Mouse (Mus musculus): ENCODE results near the gene Ccr1l1. TPM values are rescaled to one million over a fixed set of nuclear protein-coding genes. Genes with fewer than 3 reads are reported as not detected.
"Not testable (repeated sequence)": the region's sequence is repeated elsewhere in the genome, so short reads cannot be mapped to it uniquely, and the experiment has no call there.

Ccr1l1 gene
- polyA plus RNA-seq, 1 experiment from 2014 or later = not detected

DNA sequence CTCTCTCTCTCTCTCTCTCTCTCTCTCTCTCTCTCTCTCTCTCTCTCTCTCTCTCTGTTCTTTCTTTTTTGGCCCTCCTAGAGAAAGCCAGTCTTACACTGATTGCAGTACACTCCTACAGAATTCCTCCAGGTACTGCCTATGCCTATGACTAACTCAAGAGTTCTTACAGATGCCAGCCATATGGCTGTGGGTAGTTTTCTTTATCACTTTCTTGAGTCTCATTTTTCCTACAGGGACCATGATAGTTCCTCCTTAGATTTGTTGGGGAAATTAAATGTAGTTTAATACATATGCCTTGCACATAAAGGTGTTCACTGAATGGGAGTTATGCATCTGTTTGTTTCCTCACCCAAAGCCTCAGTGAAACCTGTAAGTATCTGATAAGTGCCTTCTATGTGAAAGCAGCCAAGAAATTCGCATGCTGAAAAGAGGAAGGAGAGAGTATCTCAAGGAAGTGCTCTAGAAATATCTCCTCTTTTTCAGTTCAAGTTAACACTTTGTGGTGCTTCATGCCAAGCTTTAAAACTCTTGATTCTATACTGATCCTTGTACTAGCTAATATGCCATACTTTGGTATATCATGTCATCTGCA lies 13.2 kb upstream of the Ccr1l1 start:
- no peak for ATAC-seq (ENCODE audit: insufficient number of reproducible peaks, insufficient read depth, low FRiP score, low read depth)
- H3K4me2 ChIP-seq (replicated peaks; ENCODE audit: low read depth, low read length) = no peak overlapping the region
- H3K4me1 ChIP-seq (ENCODE audit: control insufficient read depth, insufficient read depth, low read length) = no peaks in the 10 kb centered on the region
- H3K27me3 ChIP-seq (ENCODE audit: control insufficient read depth, insufficient read depth, low read length) = no peaks in the 10 kb centered on the region
- H3K4me3 ChIP-seq (ENCODE audit: low read depth, low read length) = no peak overlapping the region
- no peak overlapping the region for H3K27ac ChIP-seq (ENCODE audit: low read length)
- H3K36me3 ChIP-seq (ENCODE audit: control insufficient read depth, insufficient read depth, low read length) = no peaks in the 10 kb centered on the region
- no peaks in the 10 kb centered on the region for H3K9me3 ChIP-seq (ENCODE audit: control insufficient read depth, low read depth, low read length)
- 58% methylated on average over 1 of the region's 1 CpGs for WGBS
- H3K9ac ChIP-seq (replicated peaks; ENCODE audit: low read depth, low read length) = no peak overlapping the region

DNA sequence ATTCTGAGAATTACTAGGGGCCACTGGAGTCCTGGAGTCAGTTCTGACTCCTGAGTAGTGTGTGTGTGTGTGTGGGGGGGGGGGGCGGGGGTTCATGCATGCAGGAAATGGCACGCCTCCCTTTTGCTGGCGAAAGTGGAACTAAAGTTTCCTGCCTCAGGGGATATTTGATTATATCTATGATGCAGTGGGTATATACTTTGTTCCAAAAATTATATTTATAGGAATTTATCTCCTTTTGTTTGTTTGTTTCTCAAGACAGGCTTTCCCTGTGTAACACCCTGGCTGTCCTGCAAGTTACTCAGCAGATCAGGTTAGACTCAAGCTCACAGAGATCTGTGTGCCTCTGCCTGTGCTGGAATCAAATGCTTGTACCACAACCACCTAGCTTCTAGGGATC lies 11.5 kb upstream of the Ccr1l1 start:
- no peak for ATAC-seq (ENCODE audit: insufficient number of reproducible peaks, insufficient read depth, low FRiP score, low read depth)

DNA sequence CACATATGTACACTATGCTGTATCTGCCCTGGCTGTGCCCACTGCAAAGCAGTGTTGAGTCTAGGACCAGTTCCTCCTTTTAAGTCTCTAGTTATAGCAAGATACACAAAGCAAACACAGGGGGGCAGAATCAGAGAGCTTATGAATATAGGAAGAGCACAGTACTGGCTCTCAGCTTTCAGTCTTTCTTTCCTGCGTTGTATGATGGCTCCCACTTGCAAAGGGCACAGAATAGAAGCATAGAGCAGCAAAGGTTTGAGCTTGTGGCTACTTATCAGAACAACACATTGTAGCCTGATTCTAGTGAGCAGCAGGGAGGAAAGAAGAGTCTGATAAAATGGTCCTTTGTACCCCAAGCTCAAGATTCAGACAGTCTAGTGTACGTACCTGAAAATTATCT lies 8.0 kb upstream of the Ccr1l1 start:
- no peak overlapping the region for H3K4me3 ChIP-seq (ENCODE audit: low read depth, low read length)
- ATAC-seq (ENCODE audit: insufficient number of reproducible peaks, insufficient read depth, low FRiP score, low read depth) = no peak
- no peaks in the 10 kb centered on the region for H3K27me3 ChIP-seq (ENCODE audit: control insufficient read depth, insufficient read depth, low read length)
- no peaks in the 10 kb centered on the region for H3K4me1 ChIP-seq (ENCODE audit: control insufficient read depth, insufficient read depth, low read length)
- H3K9me3 ChIP-seq (ENCODE audit: control insufficient read depth, low read depth, low read length) = no peaks in the 10 kb centered on the region
- no peak overlapping the region for H3K27ac ChIP-seq (ENCODE audit: low read length)
- 68% methylated on average over 2 of the region's 2 CpGs for WGBS
- no peaks in the 10 kb centered on the region for H3K36me3 ChIP-seq (ENCODE audit: control insufficient read depth, insufficient read depth, low read length)
- no peak overlapping the region for H3K9ac ChIP-seq (replicated peaks; ENCODE audit: low read depth, low read length)
- H3K4me2 ChIP-seq (replicated peaks; ENCODE audit: low read depth, low read length) = no peak overlapping the region

More for the DNA sequence above, 11.5 kb upstream of the Ccr1l1 start:
- no peaks in the 10 kb centered on the region for H3K36me3 ChIP-seq (ENCODE audit: control insufficient read depth, insufficient read depth, low read length)
- no peaks in the 10 kb centered on the region for H3K27me3 ChIP-seq (ENCODE audit: control insufficient read depth, insufficient read depth, low read length)
- no peak overlapping the region for H3K27ac ChIP-seq (ENCODE audit: low read length)
- H3K4me1 ChIP-seq (ENCODE audit: control insufficient read depth, insufficient read depth, low read length) = no peaks in the 10 kb centered on the region
- no peak overlapping the region for H3K4me3 ChIP-seq (ENCODE audit: low read depth, low read length)
- no peak overlapping the region for H3K4me2 ChIP-seq (replicated peaks; ENCODE audit: low read depth, low read length)
- 71% methylated on average over 3 of the region's 3 CpGs for WGBS
- H3K9me3 ChIP-seq (ENCODE audit: control insufficient read depth, low read depth, low read length) = no peaks in the 10 kb centered on the region
- H3K9ac ChIP-seq (replicated peaks; ENCODE audit: low read depth, low read length) = no peak overlapping the region

DNA sequence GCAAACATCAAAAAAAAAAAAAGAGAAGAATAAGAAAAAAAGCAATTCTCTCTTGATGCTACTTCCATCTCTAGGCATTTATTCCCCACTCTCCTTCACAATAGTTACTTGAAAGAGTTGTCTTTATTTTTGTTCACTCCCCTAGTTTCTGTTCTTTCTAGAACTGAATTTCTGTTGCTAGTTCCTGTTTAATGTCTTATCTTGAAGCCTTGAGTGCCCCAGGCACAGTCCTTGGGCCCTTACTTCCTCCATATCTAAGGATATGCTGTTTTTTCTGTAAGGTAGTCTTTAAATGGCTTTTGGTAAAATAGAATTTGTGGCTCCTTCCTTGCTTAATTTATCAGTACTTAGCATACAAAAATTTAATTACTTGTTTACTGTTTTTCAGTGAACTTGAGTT lies 6.7 kb upstream of the Ccr1l1 start:
- Histone ChIP-seq H3K4me2 (replicated peaks; ENCODE audit: low read depth, low read length) (no peak overlapping the region), H3K4me1 (ENCODE audit: control insufficient read depth, insufficient read depth, low read length) (no peaks in the 10 kb centered on the region), H3K36me3 (ENCODE audit: control insufficient read depth, insufficient read depth, low read length) (no peaks in the 10 kb centered on the region), H3K9me3 (ENCODE audit: control insufficient read depth, low read depth, low read length) (no peaks in the 10 kb centered on the region), H3K4me3 (ENCODE audit: low read depth, low read length) (no peak overlapping the region), H3K27me3 (ENCODE audit: control insufficient read depth, insufficient read depth, low read length) (no peaks in the 10 kb centered on the region), H3K9ac (replicated peaks; ENCODE audit: low read depth, low read length) (no peak overlapping the region), H3K27ac (ENCODE audit: low read length) (no peak overlapping the region)
- no peak for ATAC-seq (ENCODE audit: insufficient number of reproducible peaks, insufficient read depth, low FRiP score, low read depth)

DNA sequence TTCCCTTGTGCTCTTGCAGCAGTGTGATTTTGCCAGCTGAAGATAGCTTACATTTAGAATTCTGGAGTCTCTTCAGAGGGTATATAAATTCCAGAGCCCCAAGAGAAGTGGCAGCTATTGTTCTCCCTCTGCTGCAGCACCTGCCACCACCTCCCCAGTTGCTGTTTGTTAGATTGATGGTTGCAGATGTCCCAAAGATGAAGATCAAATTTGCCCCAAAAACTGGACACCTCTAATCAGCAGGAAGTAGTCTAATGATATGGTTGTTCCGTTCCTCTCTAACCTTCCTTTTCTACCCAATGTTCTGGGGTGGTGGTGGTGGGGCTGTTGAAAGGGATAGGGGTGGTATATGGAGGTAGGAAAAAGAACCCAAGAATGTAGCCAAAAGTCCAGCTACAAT lies 4.5 kb upstream of the Ccr1l1 start:
- H3K4me1 ChIP-seq (ENCODE audit: control insufficient read depth, insufficient read depth, low read length) = no peaks in the 10 kb centered on the region
- no peaks in the 10 kb centered on the region for H3K36me3 ChIP-seq (ENCODE audit: control insufficient read depth, insufficient read depth, low read length)
- H3K9ac ChIP-seq (replicated peaks; ENCODE audit: low read depth, low read length) = no peak overlapping the region
- H3K9me3 ChIP-seq (ENCODE audit: control insufficient read depth, low read depth, low read length) = no peaks in the 10 kb centered on the region
- ATAC-seq (ENCODE audit: insufficient number of reproducible peaks, insufficient read depth, low FRiP score, low read depth) = no peak
- no peak overlapping the region for H3K4me2 ChIP-seq (replicated peaks; ENCODE audit: low read depth, low read length)
- 74% methylated on average over 1 of the region's 1 CpGs for WGBS
- no peaks in the 10 kb centered on the region for H3K27me3 ChIP-seq (ENCODE audit: control insufficient read depth, insufficient read depth, low read length)
- no peak overlapping the region for H3K4me3 ChIP-seq (ENCODE audit: low read depth, low read length)
- no peak overlapping the region for H3K27ac ChIP-seq (ENCODE audit: low read length)

DNA sequence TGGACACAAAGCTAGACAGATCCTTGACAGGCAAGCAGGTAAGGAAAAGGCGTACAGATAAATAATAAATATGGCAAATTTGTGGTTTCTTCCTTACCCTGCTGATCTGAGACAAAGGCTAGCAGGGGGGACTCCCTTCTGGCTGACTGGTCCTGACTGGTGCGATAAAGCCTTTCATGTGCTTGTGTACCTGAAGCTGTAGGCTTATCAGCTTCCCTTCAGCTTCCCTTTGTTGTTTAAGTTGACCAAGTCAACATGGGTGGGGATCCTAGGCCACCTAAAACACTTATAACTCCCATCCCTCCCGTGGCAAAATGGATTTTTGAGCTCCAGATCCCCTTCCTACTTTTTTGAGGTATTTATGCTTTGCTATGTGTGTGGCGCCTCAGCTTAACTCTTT lies 3.7 kb upstream of the Ccr1l1 start:
- H3K4me3 ChIP-seq (ENCODE audit: low read depth, low read length) = no peak overlapping the region
- no peak overlapping the region for H3K27ac ChIP-seq (ENCODE audit: low read length)
- H3K9me3 ChIP-seq (ENCODE audit: control insufficient read depth, low read depth, low read length) = no peaks in the 10 kb centered on the region
- no peaks in the 10 kb centered on the region for H3K4me1 ChIP-seq (ENCODE audit: control insufficient read depth, insufficient read depth, low read length)
- WGBS = 61% methylated on average over 4 of the region's 4 CpGs
- no peak overlapping the region for H3K4me2 ChIP-seq (replicated peaks; ENCODE audit: low read depth, low read length)
- ATAC-seq (ENCODE audit: insufficient number of reproducible peaks, insufficient read depth, low FRiP score, low read depth) = peak; percentile 56; the same call in 1 of the 2 replicates
- H3K27me3 ChIP-seq (ENCODE audit: control insufficient read depth, insufficient read depth, low read length) = no peaks in the 10 kb centered on the region
- H3K36me3 ChIP-seq (ENCODE audit: control insufficient read depth, insufficient read depth, low read length) = no peaks in the 10 kb centered on the region
- H3K9ac ChIP-seq (replicated peaks; ENCODE audit: low read depth, low read length) = no peak overlapping the region

DNA sequence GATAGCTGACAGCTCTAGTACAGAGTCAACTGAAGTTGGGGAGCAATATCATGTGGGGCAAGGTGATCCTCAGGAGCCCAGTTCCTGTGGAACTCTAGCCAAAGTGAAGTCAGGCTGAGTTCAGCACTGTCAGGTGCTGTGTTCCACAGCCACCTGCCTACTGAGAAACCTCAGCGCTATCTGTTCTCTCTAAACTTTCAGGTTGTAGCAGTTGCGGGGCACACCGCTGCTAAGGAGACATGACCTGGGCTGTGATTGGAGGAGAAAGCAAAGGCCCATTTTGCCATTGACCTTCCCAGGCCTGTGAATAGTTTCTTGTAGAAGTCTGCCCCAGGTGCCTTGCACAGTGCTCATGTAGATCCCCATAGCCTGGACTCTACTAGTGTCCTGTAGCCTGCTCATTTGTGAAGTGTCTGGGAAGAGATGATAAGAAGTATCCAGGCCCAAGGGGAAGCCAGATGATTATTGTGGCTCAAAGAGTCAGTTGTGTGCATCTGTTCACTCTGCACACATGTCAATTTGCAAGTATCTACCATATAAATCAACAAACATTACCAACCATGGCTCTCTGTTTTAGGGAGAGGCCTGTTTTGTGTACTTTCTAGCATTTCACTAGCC lies 2.8 kb upstream of the Ccr1l1 start:
- no CpG with 5 or more reads among the region's 3 CpGs for WGBS
- not testable (repeated sequence) for H3K4me1 ChIP-seq (ENCODE audit: control insufficient read depth, insufficient read depth, low read length); H3K27ac ChIP-seq (ENCODE audit: low read length); ATAC-seq (ENCODE audit: insufficient number of reproducible peaks, insufficient read depth, low FRiP score, low read depth); H3K36me3 ChIP-seq (ENCODE audit: control insufficient read depth, insufficient read depth, low read length); H3K9me3 ChIP-seq (ENCODE audit: control insufficient read depth, low read depth, low read length); H3K4me2 ChIP-seq (replicated peaks; ENCODE audit: low read depth, low read length); H3K27me3 ChIP-seq (ENCODE audit: control insufficient read depth, insufficient read depth, low read length); H3K9ac ChIP-seq (replicated peaks; ENCODE audit: low read depth, low read length); H3K4me3 ChIP-seq (ENCODE audit: low read depth, low read length)

DNA sequence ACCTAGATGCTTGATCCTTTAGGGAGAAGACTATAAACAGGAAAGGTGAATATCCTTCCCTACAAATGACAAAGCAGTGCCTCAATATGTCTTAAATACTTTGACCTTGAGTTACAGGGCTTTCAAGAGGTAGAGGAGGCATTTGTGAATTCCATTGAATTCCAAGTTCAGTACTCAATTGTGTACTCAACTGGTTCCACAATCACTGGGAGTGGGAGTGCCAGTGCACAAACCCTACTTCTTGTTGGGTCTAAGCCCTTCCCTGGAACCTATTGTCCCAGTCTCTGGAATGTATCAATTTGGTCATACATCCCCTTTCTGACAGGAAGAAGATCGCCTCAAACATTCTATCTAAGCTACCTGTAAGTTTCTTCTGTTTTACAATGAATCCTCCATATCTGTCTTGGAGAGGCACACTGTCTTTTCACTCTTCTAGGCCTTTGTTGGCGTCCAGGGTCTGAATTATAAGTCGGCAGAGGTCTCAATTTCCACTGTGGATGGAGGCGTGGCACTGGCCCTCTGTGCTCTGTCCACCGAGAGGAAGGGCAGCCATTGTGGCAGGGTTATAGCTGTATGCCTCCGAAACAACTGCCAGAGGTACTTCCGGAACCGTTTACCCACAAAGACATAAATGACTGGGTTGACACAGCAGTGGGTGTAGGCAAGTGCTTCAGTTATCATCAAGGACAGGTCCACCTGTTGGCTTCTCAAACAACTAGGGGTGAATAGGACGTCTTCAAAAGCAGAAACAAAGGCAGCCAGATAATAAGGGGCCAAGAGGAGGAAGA lies 1.1 kb downstream of the Ccr1l1 start:
- H3K4me3 ChIP-seq (ENCODE audit: low read depth, low read length) = no peak overlapping the region
- no peaks in the 10 kb centered on the region for H3K4me1 ChIP-seq (ENCODE audit: control insufficient read depth, insufficient read depth, low read length)
- H3K27me3 ChIP-seq (ENCODE audit: control insufficient read depth, insufficient read depth, low read length) = no peaks in the 10 kb centered on the region
- H3K36me3 ChIP-seq (ENCODE audit: control insufficient read depth, insufficient read depth, low read length) = no peaks in the 10 kb centered on the region
- H3K27ac ChIP-seq (ENCODE audit: low read length) = no peak overlapping the region
- H3K4me2 ChIP-seq (replicated peaks; ENCODE audit: low read depth, low read length) = no peak overlapping the region
- no peak for ATAC-seq (ENCODE audit: insufficient number of reproducible peaks, insufficient read depth, low FRiP score, low read depth)
- no peaks in the 10 kb centered on the region for H3K9me3 ChIP-seq (ENCODE audit: control insufficient read depth, low read depth, low read length)
- WGBS = 81% methylated on average over 9 of the region's 9 CpGs
- H3K9ac ChIP-seq (replicated peaks; ENCODE audit: low read depth, low read length) = no peak overlapping the region

Measured in stomach, embryonic 14.5 days (tissue).